Mouse (Mus musculus): ENCODE measurements at regions not wholly inside any gene's neighbourhood (a gene's known extent, or its start where the extent isn't known, plus 50 kb on each side); places are given as distances from the start of the nearest gene placed in this dataset.

- TF ChIP-seq TAL1 (conservative IDR thresholded peaks at IDR 0.05; ENCODE audit: low read depth, low read length) = no peak
- no peak for TF ChIP-seq GATA1 (IDR thresholded peaks at IDR 0.05; ENCODE audit: borderline replicate concordance, low read length)
- no peak for TF ChIP-seq CTCF (IDR thresholded peaks at IDR 0.05; ENCODE audit: low read depth, low read length)
- TF ChIP-seq POLR2AphosphoS5 (IDR thresholded peaks at IDR 0.05; ENCODE audit: insufficient replicate concordance, low read depth, low read length) = no peak
These were observed 100.6 kb upstream of the Jun start for GRCm38 (mm10) chr4:95152431-95153115.

Measured in G1E (cell line).